Mouse (Mus musculus): ENCODE measurements around the gene B4galnt2.

B4galnt2 gene

GRCm38 (mm10) chr11:95840694-95841497 lies 73.8 kb downstream of the B4galnt2 start:
- DNase-seq (ENCODE audit: inconsistent age in 2 of 2, low spot score in 1 of 2) = peak in 1 of 2 experiments; percentile 24

GRCm38 (mm10) chr11:95838999-95839868 lies 75.5 kb downstream of the B4galnt2 start:
- DNase-seq (ENCODE audit: inconsistent age in 2 of 2, low spot score in 1 of 2) = peak in 1 of 2 experiments; percentile 21

- DNase-seq (ENCODE audit: inconsistent age in 2 of 2, low spot score in 1 of 2) = peak in 1 of 2 experiments; percentile 25
Measured at GRCm38 (mm10) chr11:95838598-95838997, 76.1 kb downstream of the B4galnt2 start.

GRCm38 (mm10) chr11:95837059-95837458 lies 77.6 kb downstream of the B4galnt2 start, which contains the start of gene Gngt2:
Gene Gngt2, plus strand, starts transcription at chr11:95837216.
- DNase-seq (ENCODE audit: inconsistent age in 2 of 2, low spot score in 1 of 2) = peak; percentile 85 to 93

GRCm38 (mm10) chr11:95836433-95836832 lies 78.3 kb downstream of the B4galnt2 start:
- DNase-seq (ENCODE audit: inconsistent age in 2 of 2, low spot score in 1 of 2) = peak in 1 of 2 experiments; percentile 63

- DNase-seq (ENCODE audit: inconsistent age in 2 of 2, low spot score in 1 of 2) = no peak
Measured at GRCm38 (mm10) chr11:95835832-95836231, 78.9 kb downstream of the B4galnt2 start.

- peak in 1 of 2 experiments; percentile 54 for DNase-seq (ENCODE audit: inconsistent age in 2 of 2, low spot score in 1 of 2)
Measured at GRCm38 (mm10) chr11:95834742-95835710, 79.7 kb downstream of the B4galnt2 start.

GRCm38 (mm10) chr11:95834143-95834667 lies 80.5 kb downstream of the B4galnt2 start:
- DNase-seq (ENCODE audit: inconsistent age in 2 of 2, low spot score in 1 of 2) = peak; percentile 51 to 69

- DNase-seq (ENCODE audit: inconsistent age in 2 of 2, low spot score in 1 of 2) = no peak
Measured at GRCm38 (mm10) chr11:95833631-95834142, 81.0 kb downstream of the B4galnt2 start.

GRCm38 (mm10) chr11:95833006-95833570 lies 81.6 kb downstream of the B4galnt2 start:
- no peak for DNase-seq (ENCODE audit: inconsistent age in 2 of 2, low spot score in 1 of 2)

GRCm38 (mm10) chr11:95832129-95833005 lies 82.3 kb downstream of the B4galnt2 start:
- no peak for DNase-seq (ENCODE audit: inconsistent age in 2 of 2, low spot score in 1 of 2)

- DNase-seq (ENCODE audit: inconsistent age in 2 of 2, low spot score in 1 of 2) = no peak
Measured at GRCm38 (mm10) chr11:95831641-95832040, 83.0 kb downstream of the B4galnt2 start.

- DNase-seq (ENCODE audit: inconsistent age in 2 of 2, low spot score in 1 of 2) = peak in 1 of 2 experiments; percentile 49
Measured at GRCm38 (mm10) chr11:95831276-95831619, 83.4 kb downstream of the B4galnt2 start.

GRCm38 (mm10) chr11:95830411-95831275 lies 84.0 kb downstream of the B4galnt2 start:
- peak in 1 of 2 experiments; percentile 56 for DNase-seq (ENCODE audit: inconsistent age in 2 of 2, low spot score in 1 of 2)

GRCm38 (mm10) chr11:95829526-95830050 lies 85.1 kb downstream of the B4galnt2 start:
- DNase-seq (ENCODE audit: inconsistent age in 2 of 2, low spot score in 1 of 2) = no peak

GRCm38 (mm10) chr11:95828181-95828964 lies 86.3 kb downstream of the B4galnt2 start:
- DNase-seq (ENCODE audit: inconsistent age in 2 of 2, low spot score in 1 of 2) = no peak
